20 mouse cellular contexts compared by ENCODE assay signal in genomic region chr10:98779783-98780182, GRCm38 (mm10).
DNase-seq lines count a peak whose midpoint lies in the region; TF ChIP-seq lines count a peak whose summit lies in the region.
"Had no signal": no experiment of that assay in that cellular context is flagged by ENCODE, and none has a peak within 500 bp of the region (broad histone marks: within the 10 kb centered on the region; RNA-seq: fewer than 3 reads in every experiment).

No protein-coding gene starts in this region.

- no peak for DNase-seq in CH12.LX (ENCODE audit: extremely low read depth)
- DNase-seq in MEL (ENCODE audit: low read depth, low spot score): no peak
- no peak for DNase-seq in heart, adult 9 months (ENCODE audit: low spot score in 2 of 2)
- DNase-seq in adipocyte (ENCODE audit: low spot score): no peak
- no peak for DNase-seq in cerebellum, postnatal 14 days
- DNase-seq: adrenal gland, adult 8-10 months; adrenal gland, postnatal 14 days; adrenal gland, postnatal 36 days; B cell, adult 2 months; cerebellum, adult 11-12 months; cerebellum, adult 2 months; cerebellum, adult 9-10 months; cerebellum, postnatal 10 days; cerebellum, postnatal 36 days; embryo, embryonic 11 days had no signal

- H3K27ac ChIP-seq in CH12.LX (ENCODE audit: insufficient read depth, low read depth): no peak overlapping the region; the same call in 1 of the 2 replicates
- H3K27ac ChIP-seq in MEL (ENCODE audit: control insufficient read depth, low read depth, low read length): no peak overlapping the region
- H3K27ac ChIP-seq: embryonic facial prominence, embryonic 13.5 days; embryonic facial prominence, embryonic 15.5 days; forebrain, embryonic 10.5 days; forebrain, embryonic 12.5 days had no signal

- H3K9me3 ChIP-seq in CH12.LX (replicated peaks; ENCODE audit: low read length) (no peaks in the 10 kb centered on the region), MEL (replicated peaks; ENCODE audit: insufficient read depth, low read length) (no peaks in the 10 kb centered on the region)
- H3K9me3 ChIP-seq: embryonic facial prominence, embryonic 13.5 days; embryonic facial prominence, embryonic 15.5 days; forebrain, embryonic 10.5 days; forebrain, embryonic 12.5 days had no signal

- H3K4me3 ChIP-seq in CH12.LX (replicated peaks in 1 of 3; ENCODE audit: low read depth in 2 of 3, low read length in 2 of 3, poor library complexity in 1 of 3): no peak overlapping the region
- H3K4me3 ChIP-seq in MEL (ENCODE audit: control insufficient read depth in 1 of 2, insufficient read depth in 1 of 2, low read depth in 2 of 2, low read length in 2 of 2): no peak overlapping the region
- H3K4me3 ChIP-seq: embryonic facial prominence, embryonic 13.5 days; embryonic facial prominence, embryonic 15.5 days; erythroblast, embryonic 14.5 days; forebrain, embryonic 10.5 days; forebrain, embryonic 12.5 days had no signal

- H3K27me3 ChIP-seq in CH12.LX (replicated peaks) (no peaks in the 10 kb centered on the region), MEL (ENCODE audit: control insufficient read depth in 1 of 2, insufficient read depth in 2 of 2, low read length in 2 of 2) (no peaks in the 10 kb centered on the region; a peak in 1 of 4 replicates)
- H3K27me3 ChIP-seq: embryonic facial prominence, embryonic 13.5 days; embryonic facial prominence, embryonic 15.5 days; forebrain, embryonic 12.5 days had no signal

- H3K79me2 ChIP-seq in CH12.LX (replicated peaks; ENCODE audit: control insufficient read depth, extremely low read depth, insufficient read depth, poor library complexity, severe bottlenecking) (no peaks in the 10 kb centered on the region), MEL (ENCODE audit: control insufficient read depth, insufficient read depth, low read length, poor library complexity) (no peaks in the 10 kb centered on the region)

- in situ Hi-C loops in CH12.LX (cut with MboI; ENCODE audit: low pct_ligation_motif_present, low pct_unique_long_range_greater_than_20kb, low sequenced_read_pairs): no loop called here

- dilution Hi-C loops in CH12.LX (cut with MboI; ENCODE audit: extremely low pct_ligation_motif_present, extremely low pct_unique_long_range_greater_than_20kb, low sequenced_read_pairs): no loop called here

- no peak overlapping the region for H3K9ac ChIP-seq in CH12.LX (ENCODE audit: insufficient read depth, low read depth)
- H3K9ac ChIP-seq in MEL (ENCODE audit: control insufficient read depth, low read depth, low read length, poor library complexity, severe bottlenecking): no peak overlapping the region
- H3K9ac ChIP-seq: embryonic facial prominence, embryonic 13.5 days; embryonic facial prominence, embryonic 15.5 days; forebrain, embryonic 12.5 days had no signal

- TF ChIP-seq POLR2A in CH12.LX (IDR thresholded peaks at IDR 0.05; ENCODE audit: low read depth, low read length) (no peak), MEL (IDR thresholded peaks at IDR 0.05; ENCODE audit: control insufficient read depth in 1 of 2, insufficient read depth in 1 of 2, low read depth in 1 of 2, low read length in 2 of 2, poor library complexity in 1 of 2) (no peak)

- no peak for TF ChIP-seq CTCF in CH12.LX (conservative IDR thresholded peaks at IDR 0.05 in 1 of 2, IDR thresholded peaks at IDR 0.05 in 1 of 2; ENCODE audit: low read depth in 2 of 2, low read length in 2 of 2)
- TF ChIP-seq CTCF in MEL (IDR thresholded peaks at IDR 0.05 in 2 of 3, conservative IDR thresholded peaks at IDR 0.05 in 1 of 3; ENCODE audit: control insufficient read depth in 1 of 3, insufficient read depth in 1 of 3, low read depth in 2 of 3, low read length in 3 of 3, poor library complexity in 1 of 3, severe bottlenecking in 1 of 3): no peak

- no peak for TF ChIP-seq EP300 in CH12.LX (IDR thresholded peaks at IDR 0.05; ENCODE audit: low read length)
- peak; percentile 13 to 48; a peak in 1 of 4 replicates for TF ChIP-seq EP300 in MEL (IDR thresholded peaks at IDR 0.05; ENCODE audit: low read depth in 1 of 2, low read length in 2 of 2)

- H3K4me1 ChIP-seq in CH12.LX (ENCODE audit: control insufficient read depth in 1 of 2, insufficient read depth in 2 of 2): peaks cover 21 to 50% of the 10 kb centered on the region in 2 experiments
- H3K4me1 ChIP-seq in MEL (ENCODE audit: control insufficient read depth in 1 of 2, insufficient read depth in 2 of 2, low read length in 2 of 2): peaks cover 3 to 17% of the 10 kb centered on the region in 2 experiments; a peak in 3 of 4 replicates
- H3K4me1 ChIP-seq: embryonic facial prominence, embryonic 15.5 days; forebrain, embryonic 12.5 days had no signal

- H3K36me3 ChIP-seq in CH12.LX (replicated peaks in 1 of 2; ENCODE audit: control insufficient read depth in 1 of 2, insufficient read depth in 1 of 2, low read length in 1 of 2) (no peaks in the 10 kb centered on the region), MEL (ENCODE audit: control insufficient read depth in 1 of 2, insufficient read depth in 2 of 2, low read length in 2 of 2) (peaks cover 0 to 12% of the 10 kb centered on the region in 2 experiments; a peak in 2 of 4 replicates)
- H3K36me3 ChIP-seq: embryonic facial prominence, embryonic 13.5 days; embryonic facial prominence, embryonic 15.5 days; forebrain, embryonic 10.5 days; forebrain, embryonic 12.5 days had no signal

- TF ChIP-seq RAD21 in CH12.LX (IDR thresholded peaks at IDR 0.05; ENCODE audit: low read depth, low read length) (no peak), MEL (IDR thresholded peaks at IDR 0.05; ENCODE audit: low read depth, low read length) (no peak)

- 0 out of 2 replicates have a peak overlapping the region, but pooled peaks have one; percentile 22 for H3K4me2 ChIP-seq in CH12.LX (ENCODE audit: insufficient read depth, low read depth, poor library complexity, severe bottlenecking)
- H3K4me2 ChIP-seq: embryonic facial prominence, embryonic 13.5 days; embryonic facial prominence, embryonic 15.5 days; forebrain, embryonic 12.5 days had no signal

TF ChIP-seq in CH12.LX, 34 proteins besides CTCF, POLR2A, EP300 and RAD21:
- TF ChIP-seq MXI1 (IDR thresholded peaks at IDR 0.05; ENCODE audit: low read depth, low read length) (no peak), MAFK (IDR thresholded peaks at IDR 0.05; ENCODE audit: insufficient replicate concordance, low read length) (no peak), UBTF (IDR thresholded peaks at IDR 0.05; ENCODE audit: low read depth, low read length) (no peak), ZMIZ1 (IDR thresholded peaks at IDR 0.05; ENCODE audit: low read depth, low read length) (no peak), USF1 (IDR thresholded peaks at IDR 0.05; ENCODE audit: low read depth, low read length) (no peak), BHLHE40 (IDR thresholded peaks at IDR 0.05; ENCODE audit: low read depth, low read length) (no peak), POLR2AphosphoS2 (IDR thresholded peaks at IDR 0.05; ENCODE audit: low read depth, low read length) (no peak), CHD1 (IDR thresholded peaks at IDR 0.05; ENCODE audit: low read depth, low read length) (no peak), MAZ (IDR thresholded peaks at IDR 0.05; ENCODE audit: low read depth, low read length) (no peak), ETS1 (conservative IDR thresholded peaks at IDR 0.05; ENCODE audit: low read depth, low read length) (no peak), SMC3 (IDR thresholded peaks at IDR 0.05; ENCODE audit: low read depth, low read length) (no peak), NELFE (IDR thresholded peaks at IDR 0.05; ENCODE audit: low read depth, low read length) (no peak), KAT2A (IDR thresholded peaks at IDR 0.05; ENCODE audit: insufficient replicate concordance, low read length) (no peak), HCFC1 (IDR thresholded peaks at IDR 0.05; ENCODE audit: low read depth, low read length) (no peak), SIN3A (IDR thresholded peaks at IDR 0.05; ENCODE audit: low read length) (no peak)

TF ChIP-seq in MEL, 35 proteins besides CTCF, POLR2A, EP300 and RAD21:
- TF ChIP-seq E2F4 (IDR thresholded peaks at IDR 0.05; ENCODE audit: borderline replicate concordance, low read depth, low read length): no peak
- no peak for TF ChIP-seq KAT2A (conservative IDR thresholded peaks at IDR 0.05; ENCODE audit: low read depth, low read length)
- TF ChIP-seq GATA1 (IDR thresholded peaks at IDR 0.05; ENCODE audit: low read depth, low read length): peak; percentile 65
- TF ChIP-seq ZNF384 (IDR thresholded peaks at IDR 0.05; ENCODE audit: low read depth, low read length): 0 out of 2 replicates have a peak, but pooled peaks have one; percentile 30
- 0 out of 2 replicates have a peak, but pooled peaks have one; percentile 34 for TF ChIP-seq TCF12 (IDR thresholded peaks at IDR 0.05; ENCODE audit: low read depth, low read length)
- TF ChIP-seq RCOR1 (IDR thresholded peaks at IDR 0.05; ENCODE audit: low read depth, low read length): peak; percentile 89
- TF ChIP-seq NELFE (IDR thresholded peaks at IDR 0.05; ENCODE audit: low read depth, low read length): no peak

Comparison
In these comparisons a context has a peak if more than half of its experiments do, and no peak if none do; other contexts are left out.
1. Of the 35 proteins assayed by ChIP-seq in both MEL and CH12.LX: peak only in MEL: EP300, RCOR1, TCF12 and ZNF384; only in CH12.LX: none; in both: none; in neither: 31.